Mouse (Mus musculus): ENCODE measurements around the gene Mtor. TPM values are rescaled to one million over a fixed set of nuclear protein-coding genes. Genes with fewer than 3 reads are reported as not detected.

Gene Mtor
- polyA plus RNA-seq, 2 experiments = 18.0 to 18.5 TPM

- Histone ChIP-seq H3K4me2 (replicated peaks; ENCODE audit: low read depth, low read length, severe bottlenecking) (no peak overlapping the region), H3K36me3 (ENCODE audit: control insufficient read depth, insufficient read depth, low read length) (peaks cover 86% of the 10 kb centered on the region), H3K9ac (ENCODE audit: low read depth, low read length, severe bottlenecking) (no peak overlapping the region), H3K27ac (replicated peaks; ENCODE audit: low read depth, low read length) (peak overlapping the region; percentile 67; the same call in 1 of the 2 replicates), H3K4me1 (ENCODE audit: control insufficient read depth, insufficient read depth, low read length) (peaks cover 10% of the 10 kb centered on the region), H3K27me3 (ENCODE audit: control insufficient read depth, insufficient read depth, low read length) (no peaks in the 10 kb centered on the region), H3K9me3 (ENCODE audit: control insufficient read depth, low read length) (no peaks in the 10 kb centered on the region), H3K4me3 (replicated peaks; ENCODE audit: low read length) (no peak overlapping the region)
- no peak for TF ChIP-seq POLR2A (IDR thresholded peaks at IDR 0.05; ENCODE audit: borderline replicate concordance, extremely low read depth, insufficient read depth, insufficient read length)
- ATAC-seq (ENCODE audit: low FRiP score, low read depth) = peak; percentile 65; the same call in 1 of the 2 replicates
- 22% methylated on average over 10 of the region's 10 CpGs for WGBS
- peak; percentile 61 for DNase-seq (ENCODE audit: low spot score)
Observed at GRCm38 (mm10) chr4:148471363-148471806, 23.0 kb downstream of the Mtor start.

- Histone ChIP-seq H3K9ac (ENCODE audit: low read depth, low read length, severe bottlenecking) (no peak overlapping the region), H3K4me2 (replicated peaks; ENCODE audit: low read depth, low read length, severe bottlenecking) (no peak overlapping the region), H3K4me1 (ENCODE audit: control insufficient read depth, insufficient read depth, low read length) (peaks cover 10% of the 10 kb centered on the region), H3K27me3 (ENCODE audit: control insufficient read depth, insufficient read depth, low read length) (no peaks in the 10 kb centered on the region), H3K36me3 (ENCODE audit: control insufficient read depth, insufficient read depth, low read length) (peaks cover 90% of the 10 kb centered on the region), H3K9me3 (ENCODE audit: control insufficient read depth, low read length) (no peaks in the 10 kb centered on the region), H3K27ac (replicated peaks; ENCODE audit: low read depth, low read length) (no peak overlapping the region), H3K4me3 (replicated peaks; ENCODE audit: low read length) (no peak overlapping the region)
- DNase-seq (ENCODE audit: low spot score) = no peak
- no peak for TF ChIP-seq POLR2A (IDR thresholded peaks at IDR 0.05; ENCODE audit: borderline replicate concordance, extremely low read depth, insufficient read depth, insufficient read length)
- ATAC-seq (ENCODE audit: low FRiP score, low read depth) = no peak
- WGBS = 92% methylated on average over 8 of the region's 8 CpGs
Observed at GRCm38 (mm10) chr4:148472436-148473174, 24.2 kb downstream of the Mtor start.

DNA sequence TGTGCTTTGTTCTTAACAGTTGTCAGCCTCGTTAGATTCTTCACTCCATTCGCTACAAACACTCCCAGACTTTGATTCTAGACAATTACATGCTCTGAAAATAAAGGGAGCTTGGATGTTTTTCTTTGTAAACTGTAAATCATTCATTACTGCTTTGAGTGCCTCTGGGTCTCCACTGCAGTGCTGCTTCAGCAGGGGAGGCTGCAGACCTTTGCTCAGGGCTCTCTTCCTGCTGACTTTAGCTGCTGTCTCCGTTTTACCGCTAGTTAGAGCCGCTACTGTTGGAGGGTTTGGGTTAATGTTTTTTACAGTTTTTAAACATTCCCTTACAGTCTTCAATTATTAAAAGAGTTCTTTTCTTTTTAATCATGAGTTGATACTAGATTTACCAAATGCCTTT is 25.1 kb downstream of the Mtor start:
- Histone ChIP-seq H3K9ac (ENCODE audit: low read depth, low read length, severe bottlenecking) (no peak overlapping the region), H3K4me2 (replicated peaks; ENCODE audit: low read depth, low read length, severe bottlenecking) (no peak overlapping the region), H3K36me3 (ENCODE audit: control insufficient read depth, insufficient read depth, low read length) (peaks cover 89% of the 10 kb centered on the region), H3K27me3 (ENCODE audit: control insufficient read depth, insufficient read depth, low read length) (no peaks in the 10 kb centered on the region), H3K4me1 (ENCODE audit: control insufficient read depth, insufficient read depth, low read length) (peaks cover 10% of the 10 kb centered on the region), H3K4me3 (replicated peaks; ENCODE audit: low read length) (no peak overlapping the region), H3K27ac (replicated peaks; ENCODE audit: low read depth, low read length) (no peak overlapping the region), H3K9me3 (ENCODE audit: control insufficient read depth, low read length) (no peaks in the 10 kb centered on the region)
- TF ChIP-seq POLR2A (IDR thresholded peaks at IDR 0.05; ENCODE audit: borderline replicate concordance, extremely low read depth, insufficient read depth, insufficient read length) = no peak
- DNase-seq (ENCODE audit: low spot score) (no peak), ATAC-seq (ENCODE audit: low FRiP score, low read depth) (no peak)
- 71% methylated on average over 5 of the region's 5 CpGs for WGBS

DNA sequence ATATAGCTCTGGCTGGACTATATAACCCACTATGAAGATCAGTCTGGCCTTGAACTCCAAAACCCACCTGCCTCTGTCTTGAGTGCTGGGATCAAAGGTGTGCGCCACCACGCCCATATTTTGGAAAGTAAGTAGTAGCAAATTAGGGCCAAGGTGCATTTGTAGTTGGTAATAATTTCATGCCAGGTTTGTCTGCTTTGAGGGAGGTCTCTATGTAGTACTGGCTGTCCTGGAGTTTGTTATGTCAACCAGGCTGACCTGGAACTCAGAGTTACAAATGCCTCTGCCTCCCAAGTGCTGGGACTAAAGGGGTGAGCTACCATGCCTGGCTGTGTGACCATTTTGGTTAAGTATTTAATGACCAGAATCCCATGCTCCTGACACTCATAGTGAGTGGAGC is 31.8 kb downstream of the Mtor start:
- WGBS = 96% methylated on average over 2 of the region's 2 CpGs
- Histone ChIP-seq H3K36me3 (ENCODE audit: control insufficient read depth, insufficient read depth, low read length) (peaks cover 90% of the 10 kb centered on the region), H3K27me3 (ENCODE audit: control insufficient read depth, insufficient read depth, low read length) (no peaks in the 10 kb centered on the region), H3K9me3 (ENCODE audit: control insufficient read depth, low read length) (no peaks in the 10 kb centered on the region), H3K9ac (ENCODE audit: low read depth, low read length, severe bottlenecking) (no peak overlapping the region), H3K4me2 (replicated peaks; ENCODE audit: low read depth, low read length, severe bottlenecking) (no peak overlapping the region), H3K4me3 (replicated peaks; ENCODE audit: low read length) (no peak overlapping the region), H3K4me1 (ENCODE audit: control insufficient read depth, insufficient read depth, low read length) (no peaks in the 10 kb centered on the region), H3K27ac (replicated peaks; ENCODE audit: low read depth, low read length) (no peak overlapping the region)
- DNase-seq (ENCODE audit: low spot score) (no peak), ATAC-seq (ENCODE audit: low FRiP score, low read depth) (no peak)
- no peak for TF ChIP-seq POLR2A (IDR thresholded peaks at IDR 0.05; ENCODE audit: borderline replicate concordance, extremely low read depth, insufficient read depth, insufficient read length)

GRCm38 (mm10) chr4:148481557-148482168 is 33.3 kb downstream of the Mtor start:
- Histone ChIP-seq H3K4me2 (replicated peaks; ENCODE audit: low read depth, low read length, severe bottlenecking) (no peak overlapping the region), H3K27ac (replicated peaks; ENCODE audit: low read depth, low read length) (no peak overlapping the region), H3K9me3 (ENCODE audit: control insufficient read depth, low read length) (no peaks in the 10 kb centered on the region), H3K9ac (ENCODE audit: low read depth, low read length, severe bottlenecking) (no peak overlapping the region), H3K27me3 (ENCODE audit: control insufficient read depth, insufficient read depth, low read length) (no peaks in the 10 kb centered on the region), H3K4me1 (ENCODE audit: control insufficient read depth, insufficient read depth, low read length) (no peaks in the 10 kb centered on the region), H3K36me3 (ENCODE audit: control insufficient read depth, insufficient read depth, low read length) (peaks cover 90% of the 10 kb centered on the region), H3K4me3 (replicated peaks; ENCODE audit: low read length) (no peak overlapping the region)
- DNase-seq (ENCODE audit: low spot score) (no peak), ATAC-seq (ENCODE audit: low FRiP score, low read depth) (peak; percentile 44; the same call in 1 of the 2 replicates)
- no peak for TF ChIP-seq POLR2A (IDR thresholded peaks at IDR 0.05; ENCODE audit: borderline replicate concordance, extremely low read depth, insufficient read depth, insufficient read length)
- 89% methylated on average over 2 of the region's 2 CpGs for WGBS

Data from limb, embryonic 14.5 days (tissue).